Mouse (Mus musculus) forebrain, postnatal 0 days (tissue): Measurements from ENCODE around the gene Tshz2. TPM values are rescaled to one million over a fixed set of nuclear protein-coding genes. Genes with fewer than 3 reads are reported as not detected.

ENCODE experiments used
- ATAC-seq: fragments of 200-750 bp; cut with Nextera tagmentation; 2 replicates; pipeline ENCODE4 v1.8.0; 2017; ENCODE audit warnings: mild to moderate bottlenecking, moderate library complexity
- DNase-seq: peaks from one replicate; pipeline ENCODE4 v3.0.0-alpha.2; 2015
- H3K27ac ChIP-seq: fragments of 300-500 bp; sonication (generic); 2 replicates; pipeline ENCODE4 v1.5.1; 2014; ENCODE audit warnings: low read depth, mild to moderate bottlenecking, antibody characterized with exemption, low read length, moderate library complexity, mixed read lengths
- H3K27me3 ChIP-seq: fragments of 300-500 bp; sonication (generic); 2 replicates; pipeline ENCODE4 v1.6.1; 2014; ENCODE audit warnings: mild to moderate bottlenecking, low read length, mixed read lengths; ENCODE audit not compliant: insufficient read depth
- H3K36me3 ChIP-seq: fragments of 300-500 bp; sonication (generic); 2 replicates; pipeline ENCODE4 v1.6.1; 2014; ENCODE audit warnings: mild to moderate bottlenecking, moderate library complexity; ENCODE audit not compliant: insufficient read depth
- H3K4me1 ChIP-seq: fragments of 300-500 bp; sonication (generic); 2 replicates; pipeline ENCODE4 v1.6.1; 2014; ENCODE audit warnings: antibody characterized with exemption; ENCODE audit not compliant: insufficient read depth
- H3K4me2 ChIP-seq: fragments of 300-500 bp; sonication (generic); 2 replicates; pipeline ENCODE4 v1.6.1; 2014; ENCODE audit warnings: low read depth, mild to moderate bottlenecking, moderate library complexity
- H3K4me3 ChIP-seq: fragments of 300-500 bp; sonication (generic); 2 replicates; pipeline ENCODE4 v1.5.1; 2014; ENCODE audit warnings: low read depth, low read length, mixed read lengths
- H3K9ac ChIP-seq: fragments of 300-500 bp; sonication (generic); 2 replicates; pipeline ENCODE4 v1.6.1; 2014; ENCODE audit warnings: mild to moderate bottlenecking
- H3K9me3 ChIP-seq: fragments of 300-500 bp; sonication (generic); 2 replicates; pipeline ENCODE4 v1.6.1; 2016; ENCODE audit warnings: low read length
- CTCF ChIP-seq: sonication (generic); IDR thresholded peaks from 2 replicates; pipeline ENCODE4 v1.5.1; 2016; ENCODE audit warnings: antibody characterized with exemption, control low read depth, low read depth
- WGBS: fragments of 180-500 bp; shearing (Covaris S2); extraction: QIAGEN DNeasy Blood & Tissue Kit; methylation state at CpG from one replicate; pipeline ENCODE4 v1.1.7; 2014; 5-methylcytosine and 5-hydroxymethylcytosine counted together
- polyA plus RNA-seq: library from polyadenylated mRNA; unstranded; fragments of >200 nt; fragmentation: Nextera tagmentation; extraction: Ambion mirVana; gene quantifications from 2 replicates; pipeline ENCODE4 v1.2.1, GENCODE M21; 2015
- total RNA-seq: library from RNA; depleted of rRNA; stranded (reverse); fragments of >200 nt; gene quantifications from 2 replicates; pipeline ENCODE4 v1.2.3, GENCODE M21; 2014

The Tshz2 gene
- total and polyA plus RNA-seq, 2 experiments from 2014 or later = 19.7 to 29.2 TPM

- DNase-seq (no peak), ATAC-seq (no peak)
- no peaks in the 10 kb centered on the region for H3K36me3 ChIP-seq
- no peak overlapping the region for H3K4me3 ChIP-seq
- H3K27me3 ChIP-seq = no peaks in the 10 kb centered on the region
- 75% methylated on average over 5 of the region's 5 CpGs for WGBS
- no peaks in the 10 kb centered on the region for H3K4me1 ChIP-seq
- H3K27ac ChIP-seq = no peak overlapping the region
- no peak overlapping the region for H3K9ac ChIP-seq
- H3K9me3 ChIP-seq = no peaks in the 10 kb centered on the region
- TF ChIP-seq CTCF = no peak
- H3K4me2 ChIP-seq = no peak overlapping the region
Observed at GRCm38 (mm10) chr2:169804380-169804779, 171.6 kb downstream of the Tshz2 start.

DNA sequence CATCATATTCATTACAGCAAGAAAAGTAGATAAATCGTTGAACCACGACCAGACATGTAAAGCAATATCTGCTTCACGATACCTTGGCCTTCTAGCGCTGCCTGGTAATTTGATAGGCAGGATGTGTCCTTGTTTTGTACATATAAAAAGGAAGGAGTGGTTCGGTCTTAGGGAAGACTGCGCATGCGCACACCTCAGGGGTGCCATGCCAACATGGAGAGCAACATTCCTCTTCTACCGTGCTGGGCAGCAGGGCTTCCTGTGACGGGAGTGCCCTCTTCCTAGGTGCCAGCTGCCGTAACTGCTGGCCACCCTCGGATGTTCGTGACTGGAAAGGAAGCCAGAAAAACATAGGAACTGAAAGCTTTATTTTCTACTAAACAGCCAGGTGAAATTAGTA lies 172.7 kb downstream of the Tshz2 start:
- Histone ChIP-seq H3K9me3 (no peaks in the 10 kb centered on the region), H3K4me1 (no peaks in the 10 kb centered on the region), H3K4me3 (no peak overlapping the region), H3K27me3 (no peaks in the 10 kb centered on the region), H3K36me3 (no peaks in the 10 kb centered on the region), H3K4me2 (no peak overlapping the region), H3K27ac (no peak overlapping the region), H3K9ac (no peak overlapping the region)
- DNase-seq (no peak), ATAC-seq (no peak)
- WGBS = 94% methylated on average over 12 of the region's 12 CpGs
- no peak for TF ChIP-seq CTCF

GRCm38 (mm10) chr2:169811589-169811988 lies 178.8 kb downstream of the Tshz2 start:
- Histone ChIP-seq H3K27ac (no peak overlapping the region), H3K27me3 (no peaks in the 10 kb centered on the region), H3K36me3 (no peaks in the 10 kb centered on the region), H3K4me3 (no peak overlapping the region), H3K9ac (no peak overlapping the region), H3K4me1 (peaks cover 7% of the 10 kb centered on the region; the same call in 1 of the 2 replicates), H3K9me3 (no peaks in the 10 kb centered on the region), H3K4me2 (no peak overlapping the region)
- ATAC-seq = peak; percentile 74; the same call in 1 of the 2 replicates
- peak; percentile 26 for DNase-seq
- no peak for TF ChIP-seq CTCF
- WGBS = 47% methylated on average over 5 of the region's 5 CpGs

DNA sequence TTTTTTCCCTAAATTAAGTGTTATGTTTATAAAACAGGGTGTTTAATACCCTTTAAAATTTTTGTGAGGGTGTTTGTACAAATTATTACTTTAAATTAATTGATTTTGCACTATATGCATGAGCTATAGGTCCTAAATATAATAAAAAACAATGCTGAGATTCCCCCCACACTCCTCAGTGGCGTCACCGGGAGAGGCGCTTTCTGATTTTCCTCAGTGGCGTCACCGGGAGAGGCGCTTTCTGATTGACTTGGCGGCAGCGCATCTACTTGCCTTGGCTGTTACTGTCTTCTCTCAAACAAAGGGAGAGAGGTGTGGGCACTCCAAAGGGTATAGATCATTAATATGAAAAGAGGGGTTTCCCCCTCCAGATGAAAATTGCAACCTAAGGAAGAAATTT lies 179.2 kb downstream of the Tshz2 start:
- TF ChIP-seq CTCF = no peak
- Histone ChIP-seq H3K4me2 (no peak overlapping the region), H3K4me1 (peaks cover 7% of the 10 kb centered on the region; the same call in 1 of the 2 replicates), H3K9me3 (no peaks in the 10 kb centered on the region), H3K9ac (no peak overlapping the region), H3K27me3 (no peaks in the 10 kb centered on the region), H3K36me3 (no peaks in the 10 kb centered on the region), H3K4me3 (no peak overlapping the region), H3K27ac (no peak overlapping the region)
- WGBS = 72% methylated on average over 8 of the region's 8 CpGs
- ATAC-seq = no peak
- DNase-seq = no peak

DNA sequence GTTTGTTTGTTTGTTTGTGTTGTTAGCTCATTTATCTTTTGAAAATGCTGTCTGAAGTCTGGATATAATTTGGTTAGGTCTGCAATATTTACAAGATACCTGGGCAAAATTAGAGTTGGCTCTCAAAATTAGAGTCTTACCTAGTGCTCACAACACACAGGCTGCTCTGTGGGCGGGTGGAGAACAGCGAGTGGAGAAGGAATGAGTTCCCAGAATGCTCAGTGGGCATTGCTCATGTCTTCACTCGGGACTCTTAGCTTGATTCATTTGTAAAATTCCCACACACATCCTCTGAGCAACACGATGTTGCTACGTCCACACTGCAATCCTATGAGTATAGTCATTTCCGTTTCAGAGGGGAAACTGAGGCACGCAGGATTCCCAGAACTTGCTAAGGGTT lies 180.1 kb downstream of the Tshz2 start:
- TF ChIP-seq CTCF = no peak
- no peak overlapping the region for H3K27ac ChIP-seq
- no peak overlapping the region for H3K4me2 ChIP-seq
- H3K4me3 ChIP-seq = no peak overlapping the region
- H3K4me1 ChIP-seq = peaks cover 7% of the 10 kb centered on the region; the same call in 1 of the 2 replicates
- H3K9me3 ChIP-seq = no peaks in the 10 kb centered on the region
- no peak overlapping the region for H3K9ac ChIP-seq
- ATAC-seq = no peak
- no peak for DNase-seq
- H3K36me3 ChIP-seq = no peaks in the 10 kb centered on the region
- 90% methylated on average over 7 of the region's 7 CpGs for WGBS
- no peaks in the 10 kb centered on the region for H3K27me3 ChIP-seq

DNA sequence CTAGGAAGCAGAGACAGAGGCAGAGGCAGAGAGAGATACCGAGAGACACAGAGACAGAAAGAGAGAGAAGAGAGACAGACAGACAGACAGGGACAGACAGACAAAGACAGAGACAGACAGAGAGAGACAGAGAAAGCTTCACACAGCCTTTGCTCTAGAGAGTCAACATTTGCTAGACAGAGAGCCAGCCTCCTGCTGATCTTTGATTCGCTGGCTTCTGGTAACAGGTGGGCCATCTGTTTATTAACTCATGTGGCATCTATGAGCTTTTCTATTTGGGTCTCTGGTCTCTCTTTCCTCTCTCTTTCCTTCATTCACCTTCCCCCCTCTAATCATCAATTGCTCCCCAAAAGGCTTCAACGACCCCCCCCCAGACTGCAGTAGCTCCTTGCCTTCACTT lies 181.5 kb downstream of the Tshz2 start:
- 43% methylated on average over 3 of the region's 3 CpGs for WGBS
- Histone ChIP-seq H3K36me3 (no peaks in the 10 kb centered on the region), H3K27ac (0 out of 2 replicates have a peak overlapping the region, but pooled peaks have one; percentile 15), H3K4me3 (no peak overlapping the region), H3K4me2 (no peak overlapping the region), H3K9ac (no peak overlapping the region), H3K9me3 (no peaks in the 10 kb centered on the region), H3K27me3 (no peaks in the 10 kb centered on the region), H3K4me1 (peaks cover 7% of the 10 kb centered on the region; the same call in 1 of the 2 replicates)
- DNase-seq (no peak), ATAC-seq (no peak)
- TF ChIP-seq CTCF = no peak

DNA sequence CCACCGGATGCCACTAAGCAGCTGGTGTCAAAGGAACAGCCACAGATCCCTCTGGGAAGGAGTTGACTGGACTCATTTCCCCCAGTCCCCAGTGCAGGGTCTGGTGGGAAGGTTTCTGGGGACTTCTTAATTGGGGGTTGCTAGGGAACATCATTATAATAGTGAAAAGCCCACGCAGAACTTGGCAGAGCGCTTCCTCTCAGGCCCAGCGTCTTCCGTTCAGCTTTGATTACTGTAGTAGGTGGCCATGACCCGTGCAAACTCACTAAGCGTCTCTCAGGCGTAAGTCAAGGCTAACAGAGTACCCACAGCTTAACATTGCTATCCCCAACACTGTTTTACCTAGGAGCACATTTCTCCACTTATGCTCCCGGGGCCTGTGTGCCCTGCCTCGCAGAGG lies 181.9 kb downstream of the Tshz2 start:
- H3K4me3 ChIP-seq = no peak overlapping the region
- H3K9ac ChIP-seq = no peak overlapping the region
- peaks cover 7% of the 10 kb centered on the region; the same call in 1 of the 2 replicates for H3K4me1 ChIP-seq
- peak; percentile 55 for DNase-seq
- 19% methylated on average over 10 of the region's 10 CpGs for WGBS
- H3K27me3 ChIP-seq = no peaks in the 10 kb centered on the region
- H3K36me3 ChIP-seq = no peaks in the 10 kb centered on the region
- TF ChIP-seq CTCF = no peak
- H3K4me2 ChIP-seq = no peak overlapping the region
- 0 out of 2 replicates have a peak overlapping the region, but pooled peaks have one; percentile 15 for H3K27ac ChIP-seq
- peak; percentile 88 for ATAC-seq
- H3K9me3 ChIP-seq = no peaks in the 10 kb centered on the region

- DNase-seq (no peak), ATAC-seq (no peak)
- H3K36me3 ChIP-seq = no peaks in the 10 kb centered on the region
- no peak overlapping the region for H3K27ac ChIP-seq
- H3K4me1 ChIP-seq = no peaks in the 10 kb centered on the region
- no peak overlapping the region for H3K9ac ChIP-seq
- TF ChIP-seq CTCF = no peak
- H3K27me3 ChIP-seq = no peaks in the 10 kb centered on the region
- no peaks in the 10 kb centered on the region for H3K9me3 ChIP-seq
- H3K4me3 ChIP-seq = no peak overlapping the region
- WGBS = 84% methylated on average over 9 of the region's 9 CpGs
- no peak overlapping the region for H3K4me2 ChIP-seq
Observed at GRCm38 (mm10) chr2:169821021-169821441, 188.2 kb downstream of the Tshz2 start.
